Mouse (Mus musculus) heart, postnatal 36 days (tissue): ENCODE measurements around the gene Epyc. TPM values are rescaled to one million over a fixed set of nuclear protein-coding genes. Genes with fewer than 3 reads are reported as not detected.
"Not testable (repeated sequence)": the region's sequence is repeated elsewhere in the genome, so short reads cannot be mapped to it uniquely, and the experiment has no call there.

Experiments
- DNase-seq, 2 experiments: peaks; one replicate each; pipeline ENCODE4 v3.0.0; 2021 to 2022
- intact Hi-C: fragments of 180-260 bp; cut with DNase I; formaldehyde crosslinking; loops from one replicate; pipeline ENCODE4 v1.15.1; 2025
- total RNA-seq, 2 experiments: library from RNA; stranded (reverse); gene quantifications; 2 replicates each; pipeline ENCODE4 v1.2.3; 2021

Epyc gene
- total RNA-seq, 2 experiments from 2014 or later, result 0.30 to 0.44 TPM

DNA sequence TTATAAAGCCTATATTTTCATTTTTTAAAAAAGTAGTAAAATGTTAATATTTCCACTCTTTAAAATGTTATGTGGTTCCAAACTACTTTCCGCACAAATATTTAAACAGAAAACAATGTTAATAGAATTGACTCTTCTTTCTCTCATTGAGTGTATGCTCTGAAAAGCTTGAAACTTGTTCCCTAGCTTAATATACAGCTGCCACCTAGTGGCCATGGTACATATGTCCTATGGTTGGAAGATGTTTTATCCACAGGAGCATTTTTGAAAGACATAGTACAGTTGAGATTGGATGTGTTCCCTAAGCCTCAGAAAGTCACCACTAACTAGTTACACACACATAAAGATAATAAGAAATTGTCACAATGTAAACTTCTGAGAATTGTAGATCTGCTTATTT, 60.7 kb downstream of the Epyc start:
- DNase-seq, result peak; percentile 17 to 18
- intact Hi-C loops, result no loop called here

GRCm38 (mm10) chr10:97712687-97713086, 68.8 kb downstream of the Epyc start:
- DNase-seq, result peak in 1 of 2 experiments; percentile 13
- intact Hi-C loops, result loop anchor here (1.0 kb wide), 1 partner anchor 1373 kb away; no protein-coding TSS in a partner anchor

DNA sequence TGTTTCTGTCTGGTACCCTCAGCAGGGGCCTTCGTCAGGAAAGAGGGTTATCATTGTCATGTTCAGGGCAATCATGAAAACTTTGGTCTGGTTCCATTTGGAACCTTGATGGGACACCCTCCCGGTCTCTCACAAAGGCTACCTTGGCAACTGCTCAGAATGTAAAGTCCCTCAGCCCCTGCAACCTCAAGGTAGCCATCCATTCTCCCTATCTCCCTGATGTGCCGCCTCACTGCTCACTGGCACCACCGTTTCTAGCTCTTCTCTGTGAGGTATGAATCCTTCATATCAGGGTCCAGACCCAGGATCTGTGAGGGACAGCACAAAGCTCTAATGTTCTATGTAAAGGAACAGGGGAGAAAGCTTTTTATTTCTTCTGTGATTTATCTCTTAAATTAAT, 70.7 kb downstream of the Epyc start:
- intact Hi-C loops, result no loop called here
- no peak for DNase-seq

GRCm38 (mm10) chr10:97715289-97715906, 71.5 kb downstream of the Epyc start:
- intact Hi-C loops, result no loop called here
- no peak for DNase-seq

DNA sequence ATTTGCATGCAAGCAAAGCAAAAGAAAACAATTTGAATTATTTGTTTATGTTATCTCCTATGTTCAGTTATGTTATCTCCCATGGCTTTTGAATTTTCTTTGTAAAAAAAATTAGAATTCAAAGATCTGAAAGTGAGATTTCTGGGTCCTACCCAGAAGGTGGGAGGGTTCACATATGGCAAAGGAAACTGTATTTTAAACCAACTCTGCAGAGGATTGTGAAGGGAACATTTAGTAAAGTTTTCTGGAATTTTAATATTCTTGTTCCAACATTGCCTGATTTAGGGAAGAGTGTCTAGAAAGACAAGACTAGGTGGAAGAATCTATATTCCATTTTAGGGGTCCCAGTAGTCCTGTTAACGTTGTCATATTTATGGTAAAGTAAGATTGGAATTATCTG, 73.4 kb downstream of the Epyc start:
- intact Hi-C loops, result no loop called here

GRCm38 (mm10) chr10:97718021-97718420, 74.2 kb downstream of the Epyc start:
- DNase-seq, result no peak
- intact Hi-C loops, result no loop called here

More for the DNA sequence above, 73.4 kb downstream of the Epyc start:
- no peak for DNase-seq

- no peak for DNase-seq
- intact Hi-C loops, result no loop called here
Measured at GRCm38 (mm10) chr10:97720625-97721024, 76.8 kb downstream of the Epyc start.

GRCm38 (mm10) chr10:97722709-97723108, 78.8 kb downstream of the Epyc start:
- DNase-seq, result no peak
- intact Hi-C loops, result no loop called here

DNA sequence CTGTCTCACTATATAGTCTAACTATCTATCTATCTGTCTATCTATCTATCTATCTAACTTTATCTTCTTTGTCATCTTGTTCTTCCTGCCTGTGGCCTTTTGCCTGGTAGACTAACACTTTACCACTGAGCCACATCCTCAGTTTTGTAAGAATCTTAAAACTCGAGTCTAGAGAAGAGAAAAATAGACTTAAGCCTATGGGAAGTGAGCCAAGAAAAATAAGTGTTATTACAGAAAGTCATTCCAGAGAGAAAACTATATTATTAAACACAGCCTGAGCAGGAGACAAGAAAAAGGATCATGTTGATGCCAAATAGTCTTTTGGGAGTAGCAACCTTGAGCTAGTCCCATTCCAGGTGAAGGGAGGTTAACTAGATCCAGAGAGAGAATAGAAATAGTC, 82.1 kb downstream of the Epyc start:
- intact Hi-C loops, result no loop called here
- DNase-seq, result no peak

GRCm38 (mm10) chr10:97726655-97727054, 82.8 kb downstream of the Epyc start, which contains the start of gene C030005K15Rik:
Gene C030005K15Rik (minus strand): TSS chr10:97726755.
- intact Hi-C loops, DNase-seq: not testable (repeated sequence)

Other genes with a start within 250 kb of the Epyc start
- 100 to 1,000 TPM; 425 to 437 TPM for gene Dcn, start 164.5 kb upstream of the Epyc start, total RNA-seq
- 10 to 100 TPM; 51.9 to 64.4 TPM for gene Lum, start 78.9 kb upstream of the Epyc start, total RNA-seq
- not detected for gene Kera, start 37.2 kb upstream of the Epyc start, total RNA-seq
- gene Ccer1, start 49.0 kb downstream of the Epyc start, total RNA-seq, result not detected
- not detected for gene C030005K15Rik, start 82.7 kb downstream of the Epyc start, total RNA-seq